Mouse (Mus musculus) adrenal gland, adult 8-10 months (tissue): ENCODE results near the gene Parg. TPM values are rescaled to one million over a fixed set of nuclear protein-coding genes. Genes with fewer than 3 reads are reported as not detected.
"Not testable (repeated sequence)": the region's sequence is repeated elsewhere in the genome, so short reads cannot be mapped to it uniquely, and the experiment has no call there.

Source experiments
- DNase-seq: peaks from one replicate; pipeline ENCODE4 v3.0.0; 2022
- total RNA-seq, 4 experiments: library from RNA; stranded (reverse); gene quantifications; 2 replicates each; pipeline ENCODE4 v1.2.4; 2022

Parg gene
- 10 to 100 TPM; 45.9 to 83.0 (median 54.5) TPM for total RNA-seq

DNA sequence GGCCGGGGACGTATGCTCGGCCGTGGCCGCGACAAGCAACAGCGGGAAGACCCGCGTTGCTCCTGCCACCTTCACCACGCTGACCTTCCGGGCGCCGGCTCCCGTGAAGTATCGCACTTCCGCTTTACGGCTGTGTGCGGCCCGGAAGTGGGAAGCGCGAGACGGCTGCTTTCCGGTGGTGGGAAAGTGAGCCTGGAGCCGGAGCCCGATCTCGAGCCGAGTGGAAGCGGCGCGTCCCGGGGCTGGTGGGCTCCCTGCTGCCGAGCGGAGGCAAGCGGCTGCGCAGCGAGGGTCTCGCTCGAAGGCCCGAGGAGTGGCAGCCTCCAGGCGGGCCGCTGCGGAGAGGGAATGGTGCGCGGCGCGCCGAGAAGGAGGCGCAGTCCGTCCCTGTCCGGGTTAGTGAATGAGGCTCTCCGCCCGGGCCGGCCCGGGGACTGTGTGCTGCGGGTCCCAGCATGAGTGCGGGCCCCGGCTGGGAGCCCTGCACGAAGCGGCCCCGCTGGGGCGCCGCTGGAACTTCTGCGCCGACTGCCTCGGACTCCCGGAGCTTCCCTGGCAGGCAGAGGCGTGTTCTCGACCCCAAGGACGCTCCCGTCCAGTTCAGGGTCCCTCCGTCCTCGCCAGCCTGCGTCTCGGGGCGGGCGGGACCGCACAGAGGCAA, at the start of gene Parg, which contains the start of gene Timm23:
Parg (plus strand) TSS at position 159 of the 661 bp plus-strand sequence.
Timm23 (minus strand) TSS at position 108 of the 661 bp plus-strand sequence.
- peak; percentile 86 for DNase-seq

DNA sequence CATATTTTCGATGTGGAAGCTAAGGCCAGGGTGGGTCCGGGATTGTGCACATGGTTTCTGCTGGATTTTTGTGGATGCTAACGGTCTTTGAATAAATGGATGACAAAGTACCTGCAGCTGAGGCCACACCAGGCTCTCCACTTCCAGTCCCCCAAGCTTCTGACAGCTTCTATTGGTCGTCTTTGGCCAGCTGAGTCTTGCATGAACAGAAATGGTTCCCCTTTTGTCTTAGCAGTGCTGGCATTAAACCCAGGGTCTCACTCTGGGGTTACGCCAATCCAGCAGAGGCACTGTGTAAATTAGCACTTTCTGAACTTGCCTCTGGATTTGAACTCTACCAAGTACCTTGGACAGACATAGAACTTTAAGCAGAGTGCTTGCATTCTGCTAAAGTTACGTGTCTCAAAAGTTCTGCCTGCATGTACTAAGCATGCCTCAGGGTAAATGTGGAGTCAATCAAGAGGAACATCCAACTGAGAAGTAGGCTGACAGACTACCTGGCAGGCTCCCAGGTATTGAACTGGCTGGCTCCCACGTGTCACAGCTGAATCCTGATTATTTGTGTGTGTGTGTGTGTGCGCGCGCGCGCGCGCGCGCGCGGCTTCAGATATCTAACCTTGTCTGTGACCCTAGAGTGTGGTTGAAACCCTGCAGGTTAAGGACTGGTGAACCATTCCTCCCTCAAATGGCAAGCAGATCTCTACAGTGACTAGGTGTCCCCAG, 49.3 kb upstream of the Parg start:
- no peak for DNase-seq

DNA sequence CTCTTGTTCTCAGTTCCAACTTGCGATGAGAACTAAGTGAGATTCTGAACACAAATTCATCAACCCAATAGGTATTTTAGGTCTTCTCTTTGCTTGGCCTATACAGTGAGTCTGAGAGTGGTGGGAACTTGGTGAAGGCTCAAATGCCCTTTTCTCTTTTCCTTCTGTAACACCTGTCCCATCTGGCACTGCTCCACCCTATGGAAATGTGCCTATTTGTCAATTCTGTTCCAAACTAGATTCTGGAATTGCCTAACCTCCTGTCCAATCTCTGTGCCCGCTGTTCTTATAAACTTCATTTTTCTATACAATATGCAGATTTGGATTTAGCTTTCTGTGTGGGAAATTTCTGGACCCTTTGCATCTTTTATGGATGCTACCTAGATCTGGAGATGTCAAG, 48.6 kb upstream of the Parg start:
- DNase-seq = no peak

DNA sequence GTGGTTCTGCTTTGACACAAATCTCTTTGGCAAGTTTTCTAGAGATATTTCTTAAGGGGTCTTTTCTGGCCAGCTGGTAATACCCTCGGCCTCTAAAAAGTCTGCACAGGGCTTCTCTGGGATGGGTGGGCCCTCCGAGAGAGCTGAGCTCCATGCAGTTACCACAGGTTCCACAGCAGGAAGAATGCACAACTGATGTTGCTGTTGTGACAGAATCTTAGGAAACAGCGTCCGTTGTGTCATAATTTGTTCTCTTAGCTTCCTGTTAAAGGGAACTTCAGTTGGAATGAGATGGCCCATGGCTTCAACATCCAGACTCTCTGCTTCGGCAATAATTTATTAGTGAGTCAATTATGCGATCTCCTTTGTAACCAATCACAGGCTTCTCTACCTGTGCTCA, 47.0 kb upstream of the Parg start:
- no peak for DNase-seq

DNA sequence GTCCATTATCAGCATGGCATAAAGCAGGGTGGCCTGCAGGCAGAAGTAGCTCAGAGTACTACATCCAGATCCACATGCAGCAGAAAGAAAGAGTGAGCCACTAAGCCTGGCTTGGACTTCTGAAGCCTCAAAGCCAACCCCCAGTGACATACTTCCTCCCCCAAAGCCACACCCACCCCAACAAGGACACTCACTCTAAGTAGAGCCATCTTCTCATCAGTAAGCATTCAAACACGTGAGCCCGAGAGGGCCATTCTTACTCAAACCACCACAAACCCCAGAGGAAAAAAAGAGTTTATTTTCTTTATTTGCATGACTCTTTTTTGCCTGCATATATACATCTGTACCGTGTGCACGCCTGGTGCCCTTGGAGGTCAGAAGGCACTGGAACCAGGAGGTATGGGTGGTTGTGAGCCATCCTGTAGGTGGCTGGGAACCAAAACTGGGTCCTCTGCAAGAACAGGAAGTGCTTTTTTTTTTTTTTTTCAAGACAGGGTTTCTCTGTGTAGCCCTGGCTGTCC, 42.5 kb upstream of the Parg start:
- DNase-seq = peak; percentile 13

DNA sequence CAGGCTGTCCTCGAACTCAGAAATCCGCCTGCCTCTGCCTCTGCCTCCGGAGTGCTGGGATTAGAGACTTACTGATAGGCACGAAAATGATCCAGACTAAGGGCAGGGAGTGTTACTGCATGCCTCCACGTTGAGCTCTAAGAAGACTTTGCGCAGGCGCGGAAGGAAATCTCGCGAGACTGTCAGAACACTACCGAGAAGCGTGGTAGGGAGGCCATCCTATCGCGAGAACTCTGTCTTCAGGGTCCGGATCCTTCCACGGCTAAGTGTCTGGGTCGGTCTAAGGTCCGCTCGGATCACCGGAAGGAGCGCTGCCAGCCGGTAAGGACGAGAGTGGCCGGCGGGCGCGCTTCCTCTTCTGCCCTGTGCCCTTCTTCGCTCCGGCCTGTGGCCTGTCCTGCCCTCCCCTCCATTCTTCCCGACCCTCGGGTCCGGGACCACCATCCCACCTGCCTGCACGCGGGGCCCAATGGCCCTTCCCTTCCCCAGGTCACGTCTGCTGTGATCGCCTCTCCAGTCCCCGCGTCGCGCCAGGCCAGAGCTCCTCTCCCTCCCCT, 42.0 kb upstream of the Parg start, which contains the start of gene Ncoa4:
Ncoa4 (plus strand) TSS at position 176 of the 557 bp plus-strand sequence.
- DNase-seq = peak; percentile 98

DNA sequence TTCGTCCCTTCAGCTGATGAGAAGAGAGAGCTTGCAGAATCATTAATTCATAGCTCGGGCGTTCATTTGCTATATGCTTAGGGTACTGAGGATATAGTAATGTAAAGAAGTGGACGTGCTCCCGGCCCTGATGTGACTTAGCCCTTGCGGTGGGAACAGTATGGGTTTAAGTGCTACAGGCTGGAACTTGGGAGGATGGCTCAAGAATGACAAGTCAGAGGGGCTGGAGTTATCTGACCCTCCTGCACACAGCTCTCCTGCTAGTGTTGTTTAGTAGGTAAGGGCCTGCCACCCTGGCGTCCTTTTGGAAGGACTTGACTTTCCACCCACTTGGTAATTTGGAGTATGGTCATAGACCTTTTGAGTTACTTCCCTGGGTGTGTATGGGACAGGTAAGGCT, 41.2 kb upstream of the Parg start:
- no peak for DNase-seq

DNA sequence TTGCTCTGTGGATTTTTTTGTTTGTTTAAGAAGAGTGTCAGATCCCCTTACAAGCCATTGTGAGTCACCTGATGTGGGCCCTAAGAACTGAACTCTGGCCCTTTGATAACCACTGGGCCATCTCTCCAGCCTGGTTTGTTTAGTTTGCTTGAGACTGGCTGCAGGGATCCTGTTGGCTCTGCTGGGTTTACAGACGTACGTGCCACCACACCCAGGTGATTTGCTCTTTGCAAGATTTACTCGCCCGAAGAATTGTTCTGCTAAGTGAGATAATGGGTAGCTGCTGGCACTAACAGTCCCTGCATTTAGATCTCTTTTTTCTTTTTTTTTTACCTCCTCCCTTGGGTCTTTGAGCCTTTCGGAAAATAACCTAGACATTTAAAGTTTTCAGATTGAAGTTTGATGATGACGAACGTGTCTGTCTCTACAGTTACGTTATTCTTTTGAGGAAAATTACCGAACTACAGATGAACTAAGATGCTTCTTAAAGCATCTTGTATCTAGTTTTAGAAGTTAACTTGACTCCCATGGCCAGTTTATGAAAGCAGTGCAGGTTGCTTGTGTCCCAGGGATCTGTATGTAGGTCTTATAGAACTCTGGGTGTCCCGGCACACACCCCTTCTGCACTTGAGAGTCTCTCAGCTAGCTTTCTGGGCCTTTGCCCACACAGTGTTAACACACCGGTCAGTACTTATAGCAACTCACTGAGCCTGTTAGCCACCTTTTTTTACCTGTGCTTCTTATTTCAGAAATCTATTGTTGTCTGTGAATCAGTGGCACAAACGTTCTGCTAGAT, 40.5 kb upstream of the Parg start:
- no peak for DNase-seq

DNA sequence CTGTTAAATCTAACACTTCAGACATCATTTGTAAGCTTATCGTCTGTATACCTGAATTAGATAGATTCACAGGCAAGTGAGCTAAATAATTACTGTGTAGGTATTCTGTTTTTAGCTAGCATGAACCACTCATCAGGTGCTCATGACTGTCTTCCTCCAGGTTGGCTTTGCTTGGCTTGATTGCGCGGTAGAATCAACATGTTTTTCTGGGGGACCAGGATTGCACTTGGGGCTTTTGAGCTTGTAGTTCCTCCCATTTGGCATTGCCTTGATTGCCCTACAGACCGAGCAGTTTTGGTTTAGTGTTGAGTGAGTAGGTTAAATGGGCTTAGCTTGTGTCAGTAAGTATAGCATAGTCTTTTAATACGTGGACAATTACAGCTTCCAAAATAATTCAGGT, 39.5 kb upstream of the Parg start:
- DNase-seq = no peak

DNA sequence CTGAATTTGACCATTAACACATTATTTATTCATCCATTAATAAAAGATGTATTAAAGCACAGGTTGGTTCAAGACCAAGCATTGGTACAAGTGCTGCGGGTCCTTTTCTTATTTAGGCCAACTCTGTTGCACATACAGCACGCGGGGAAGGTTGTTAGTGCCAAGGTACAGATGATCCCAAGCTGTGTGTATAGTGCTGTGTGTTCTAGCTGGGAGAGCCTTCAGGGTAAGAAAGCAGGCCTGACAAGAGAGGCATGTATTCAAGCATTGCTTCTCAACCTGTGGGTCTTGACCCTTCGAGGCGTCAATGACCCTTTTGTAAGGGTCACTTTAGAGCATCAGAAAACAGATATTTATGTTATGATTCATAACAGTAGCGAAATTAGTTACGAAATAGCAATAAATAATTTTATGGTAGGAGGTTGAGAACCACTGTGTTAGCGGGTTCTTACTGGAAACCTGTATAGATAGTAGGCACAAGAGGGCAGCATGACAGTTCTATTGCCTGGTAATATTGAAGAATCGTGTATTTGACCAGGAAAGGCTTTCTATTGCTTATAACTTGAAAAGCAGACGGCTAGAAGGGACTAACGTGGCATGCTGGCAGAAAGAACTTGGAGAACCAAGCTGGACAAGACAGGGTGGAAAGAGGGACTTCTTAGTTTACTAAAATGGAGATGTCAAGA, 38.4 kb upstream of the Parg start:
- DNase-seq = no peak

DNA sequence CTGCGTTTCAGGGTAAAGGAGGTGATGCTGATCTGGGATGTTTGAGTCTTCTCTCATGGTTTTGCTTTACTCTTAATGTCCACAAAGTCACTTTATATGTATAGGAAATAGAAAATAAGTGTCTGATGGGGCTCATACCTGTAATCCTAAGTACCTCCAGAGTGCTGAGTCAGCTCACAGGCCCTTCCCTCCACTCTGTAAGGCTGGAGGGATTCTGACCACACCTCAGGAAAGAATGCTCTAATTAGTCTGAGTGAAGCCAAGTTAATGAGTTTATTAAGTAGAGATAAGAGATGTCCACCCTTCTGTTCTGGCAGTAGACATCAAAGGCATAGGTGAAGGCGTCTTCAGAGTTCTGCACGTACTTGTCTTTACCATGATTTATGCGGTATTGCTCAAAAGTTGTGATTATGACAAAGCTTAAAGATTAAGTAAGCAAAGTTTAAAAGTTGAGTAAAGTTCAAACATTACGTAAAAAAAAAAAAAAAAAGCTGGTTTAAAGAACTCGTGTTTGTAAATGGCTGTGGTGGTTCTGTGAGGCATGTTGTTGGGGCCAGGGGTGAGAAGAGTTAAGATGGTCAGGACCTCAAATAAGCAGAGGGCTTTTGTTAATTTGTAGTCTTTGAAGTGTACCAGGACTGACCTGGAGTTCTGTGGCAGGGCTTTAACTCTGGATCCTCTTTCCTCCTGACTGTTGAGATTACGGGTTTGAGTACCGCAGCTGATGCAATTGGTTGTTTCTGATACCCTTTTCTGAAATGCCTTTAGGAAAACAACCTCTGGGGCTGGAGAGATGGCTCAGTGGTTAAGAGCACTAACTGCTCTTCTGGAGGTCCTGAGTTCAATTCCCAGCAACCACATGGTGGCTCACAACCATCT, 37.3 kb upstream of the Parg start:
- DNase-seq = no peak

DNA sequence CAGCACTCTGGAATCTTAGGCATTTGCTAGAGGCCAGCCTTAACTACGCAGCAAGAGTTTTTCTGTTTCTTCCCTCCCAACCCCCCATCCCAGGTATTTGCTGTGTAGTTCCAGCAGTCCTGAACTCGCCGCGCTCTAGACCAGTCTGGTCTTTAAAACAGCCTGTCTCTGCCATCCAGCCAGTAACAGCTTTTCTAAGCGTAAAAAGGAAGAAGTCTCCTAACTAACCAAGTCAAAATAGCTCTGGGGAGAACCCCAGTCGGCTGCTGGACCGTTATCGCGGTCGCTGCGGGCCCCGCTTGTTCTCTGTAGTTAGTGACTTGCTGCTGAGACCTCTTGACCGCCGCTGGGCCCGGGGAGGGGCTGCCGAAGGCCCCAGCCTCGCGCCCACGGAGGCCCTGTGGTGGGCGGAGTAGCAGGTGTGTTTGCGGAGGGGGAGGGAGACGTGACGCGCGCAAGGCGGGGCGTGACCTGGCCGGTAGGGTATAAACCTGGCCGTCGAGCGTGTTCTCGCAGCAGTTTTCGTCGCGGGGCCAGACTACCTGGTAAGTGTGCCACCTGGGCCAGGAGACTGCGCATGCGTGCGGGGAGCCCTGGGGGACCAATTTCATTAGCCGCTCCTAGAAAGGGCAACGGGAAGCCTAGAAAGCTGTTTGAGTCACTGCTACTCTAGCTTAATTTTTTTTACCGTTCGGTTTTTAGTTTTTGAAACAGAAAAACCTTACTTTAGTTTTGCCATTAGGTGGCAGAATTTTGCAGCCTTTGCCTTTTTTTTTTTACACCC, 36.3 kb upstream of the Parg start:
- peak; percentile 73 for DNase-seq

DNA sequence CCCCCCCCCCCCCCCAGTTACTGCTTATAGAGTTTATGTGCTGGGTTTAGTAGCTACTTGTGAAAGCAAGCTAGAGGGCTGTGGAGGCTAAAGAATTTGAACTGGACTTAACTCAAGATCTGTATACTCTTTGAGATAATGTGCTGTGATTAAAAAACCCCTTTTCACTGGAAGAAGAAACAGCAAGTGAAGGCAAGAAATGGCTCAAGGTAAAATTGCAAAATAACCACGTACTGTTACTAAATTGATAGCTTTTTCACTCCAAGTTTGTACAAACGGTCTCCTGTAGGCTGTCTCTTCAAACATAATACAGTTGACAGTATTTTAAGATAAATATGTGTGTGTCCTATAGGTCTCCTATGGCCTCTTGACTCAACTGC, 35.7 kb upstream of the Parg start:
- no peak for DNase-seq

DNA sequence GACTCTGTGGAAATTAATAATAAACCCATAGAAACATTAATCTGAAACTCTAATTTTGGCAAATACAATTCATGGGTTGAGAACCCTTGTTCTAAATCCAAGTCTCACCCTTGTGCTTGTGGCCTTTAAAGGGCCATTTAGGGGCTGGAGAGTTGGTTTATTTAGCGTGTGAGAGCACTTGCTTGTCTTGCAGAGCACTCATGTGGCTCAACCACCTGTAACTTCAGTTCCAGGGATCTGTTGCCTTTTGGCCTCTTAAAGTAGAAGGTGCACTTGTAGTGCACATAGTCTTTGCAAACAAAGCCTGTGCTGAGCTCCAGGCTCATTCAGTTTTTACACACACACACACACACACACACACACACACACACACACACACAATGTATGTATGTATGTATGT, 34.9 kb upstream of the Parg start:
- no peak for DNase-seq

DNA sequence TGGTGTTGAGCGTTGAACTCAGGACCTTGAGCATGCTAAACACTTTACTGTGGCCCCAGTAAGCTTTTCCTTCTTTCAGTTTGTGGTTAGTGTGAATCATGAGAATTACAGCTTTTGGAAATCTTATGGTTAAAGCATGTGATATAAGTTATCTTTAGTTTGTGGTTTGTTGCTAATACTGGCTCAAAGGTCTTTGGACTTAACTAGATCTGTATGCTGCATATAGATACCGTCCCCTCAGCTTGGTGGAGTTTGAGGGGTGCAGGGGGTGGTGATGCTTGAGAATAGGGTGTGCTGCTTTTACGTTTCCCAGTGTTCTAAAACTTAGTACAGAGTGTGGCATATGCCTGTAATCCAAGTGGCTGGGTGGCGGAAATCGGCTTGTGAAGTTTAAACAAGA, 34.4 kb upstream of the Parg start:
- DNase-seq = no peak

DNA sequence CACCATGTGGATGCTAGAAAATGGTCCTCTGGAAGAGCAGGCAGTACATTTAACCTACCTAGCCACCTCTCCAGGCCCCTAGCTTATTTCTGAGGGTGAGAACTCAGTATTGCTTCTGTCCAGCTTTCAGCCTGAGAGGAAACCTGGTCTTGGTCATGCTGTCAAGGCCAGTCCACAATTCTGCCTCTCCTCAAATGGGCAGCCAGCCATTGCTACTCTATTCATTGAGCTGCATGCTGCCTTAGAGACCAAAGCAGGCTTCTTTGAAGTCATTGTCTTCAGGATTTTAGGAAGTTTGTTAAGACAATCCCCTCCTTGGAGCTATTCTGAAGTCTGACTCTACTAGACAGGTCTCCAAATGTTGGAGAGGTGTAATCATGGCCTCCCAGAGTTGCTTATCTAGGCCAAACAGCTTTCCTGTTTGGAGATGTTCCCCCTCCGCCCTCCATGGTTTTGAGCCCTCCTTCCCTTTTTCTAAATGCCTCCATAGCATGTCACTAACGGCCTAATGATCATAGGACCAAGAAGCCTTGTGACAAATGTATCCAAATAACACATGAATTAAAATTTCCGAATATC, 33.0 kb upstream of the Parg start:
- no peak for DNase-seq

DNA sequence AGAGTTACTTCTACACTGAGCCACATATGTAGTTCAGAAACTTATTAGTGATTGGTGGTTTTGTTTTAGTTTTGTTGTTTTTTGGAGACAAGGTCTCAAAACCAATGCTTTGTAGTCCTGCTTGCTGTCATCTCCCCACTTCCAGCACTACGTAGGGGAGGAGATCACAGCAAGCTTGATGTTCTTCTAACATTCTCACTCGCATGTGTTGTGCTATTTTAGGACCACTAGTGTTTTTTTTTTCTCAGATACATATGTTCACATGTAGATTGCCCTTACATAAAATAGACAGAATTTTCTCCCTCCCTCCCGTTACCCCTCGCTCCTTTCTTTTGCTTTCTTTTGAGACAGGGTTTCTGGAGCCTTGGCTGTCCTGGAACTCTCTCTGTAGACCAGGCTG, 31.6 kb upstream of the Parg start:
- DNase-seq = no peak

DNA sequence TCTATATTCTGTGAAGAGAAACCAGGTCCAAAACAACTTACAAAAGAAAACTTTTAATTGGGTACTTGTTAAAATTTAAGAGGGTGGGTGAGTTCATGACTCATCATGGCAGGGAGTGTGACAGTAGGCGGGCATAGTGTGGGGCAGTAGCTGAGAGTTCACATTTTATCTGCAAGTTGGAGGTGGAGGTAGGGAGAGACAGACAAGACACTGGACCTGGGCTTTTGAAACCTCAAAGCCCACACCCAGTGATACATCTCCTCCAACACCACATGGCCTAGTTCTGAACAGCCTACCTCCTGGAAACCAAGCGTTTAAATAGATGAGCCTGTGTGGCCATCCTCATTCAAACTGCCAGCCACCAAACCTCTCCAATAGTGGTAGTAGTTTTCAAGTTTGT, 26.4 kb upstream of the Parg start:
- no peak for DNase-seq

DNA sequence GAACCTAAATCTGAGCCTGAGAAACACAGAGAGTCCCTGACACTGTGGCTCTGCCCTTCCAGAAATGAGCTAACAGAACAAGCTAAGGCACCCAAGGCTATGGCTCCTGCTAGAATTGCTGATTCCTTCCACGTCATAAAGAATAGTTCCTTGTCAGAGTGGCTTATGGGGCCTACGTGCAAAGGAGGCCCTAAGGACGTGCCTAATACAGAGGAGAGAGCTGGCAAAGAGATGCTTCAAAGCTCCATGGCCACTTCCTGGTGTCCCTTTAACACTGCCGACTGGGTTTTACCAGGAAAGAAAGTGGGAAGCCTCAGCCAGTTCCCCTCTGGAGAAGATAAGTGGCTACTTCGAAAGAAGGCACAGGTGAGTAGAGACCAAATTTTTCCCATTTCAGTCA, 25.2 kb upstream of the Parg start:
- not testable (repeated sequence) for DNase-seq
